Mouse (Mus musculus) midbrain, embryonic 10.5 days (tissue): ENCODE measurements around the gene 1700028K03Rik. TPM values are rescaled to one million over a fixed set of nuclear protein-coding genes. Genes with fewer than 3 reads are reported as not detected.

Source experiments
- DNase-seq: peaks from one replicate; pipeline ENCODE4 v3.0.0-alpha.2; 2017; ENCODE audit warnings: low spot score
- H3K27ac ChIP-seq: fragments of 300-500 bp; sonication (generic); replicated peaks from 2 replicates; pipeline ENCODE4 v1.5.1; 2016; ENCODE audit warnings: mild to moderate bottlenecking
- H3K27me3 ChIP-seq: fragments of 300-500 bp; sonication (generic); 2 replicates; pipeline ENCODE4 v1.6.1; 2016; ENCODE audit warnings: low read depth, mild to moderate bottlenecking; ENCODE audit not compliant: poor library complexity, severe bottlenecking
- H3K36me3 ChIP-seq: fragments of 300-500 bp; sonication (generic); 2 replicates; pipeline ENCODE4 v1.6.1; 2016; ENCODE audit warnings: mild to moderate bottlenecking, moderate library complexity
- H3K4me1 ChIP-seq: fragments of 300-500 bp; sonication (generic); 2 replicates; pipeline ENCODE4 v1.6.1; 2016
- H3K4me3 ChIP-seq: fragments of 300-500 bp; sonication (generic); 2 replicates; pipeline ENCODE4 v1.5.1; 2016; ENCODE audit warnings: mild to moderate bottlenecking, moderate library complexity
- H3K9me3 ChIP-seq: fragments of 300-500 bp; sonication (generic); replicated peaks from 2 replicates; pipeline ENCODE4 v1.6.1; 2016; ENCODE audit warnings: mild to moderate bottlenecking
- WGBS: fragments of 180-500 bp; shearing (Covaris S2); methylation state at CpG from one replicate; pipeline ENCODE4 v1.1.7; 2016; 5-methylcytosine and 5-hydroxymethylcytosine counted together
- polyA plus RNA-seq: library from polyadenylated mRNA; unstranded; fragments of >200 nt; fragmentation: Nextera tagmentation; extraction: Ambion mirVana; gene quantifications from 2 replicates; pipeline ENCODE4 v1.2.1, GENCODE M21; 2016

1700028K03Rik gene
- 0.04 and 0.20 TPM in 2 replicates for polyA plus RNA-seq

DNA sequence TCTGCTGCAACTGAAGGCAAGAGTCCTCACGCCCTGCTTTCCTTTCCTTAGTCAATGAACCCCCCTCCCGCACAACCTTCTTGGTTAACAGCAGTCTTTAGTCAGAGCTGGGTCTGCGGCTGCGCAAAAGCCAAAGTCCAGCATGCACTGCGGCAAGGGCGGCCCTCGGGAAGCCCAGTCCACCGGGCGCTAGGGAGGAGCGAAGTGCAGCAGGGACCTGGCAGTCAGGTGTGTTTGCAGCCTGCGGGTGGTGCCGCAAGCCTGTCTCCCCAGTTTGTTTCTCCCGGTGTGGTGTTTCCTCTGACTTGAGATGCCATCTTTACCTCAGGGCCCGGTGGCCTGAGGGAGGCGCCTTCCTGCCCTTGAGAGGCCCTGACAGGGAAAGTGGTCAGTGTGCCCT, at the start of gene 1700028K03Rik:
Gene 1700028K03Rik, plus strand, starts transcription at position 129 of the 400 bp plus-strand sequence.
- Histone ChIP-seq H3K27me3 (no peaks in the 10 kb centered on the region), H3K27ac (no peak within 1 kb of the TSS), H3K4me1 (no peaks in the 10 kb centered on the region), H3K36me3 (no peaks in the 10 kb centered on the region), H3K4me3 (no peak within 1 kb of the TSS), H3K9me3 (no peaks in the 10 kb centered on the region)
- 75% methylated on average over 15 of the region's 15 CpGs for WGBS
- no peak for DNase-seq

DNA sequence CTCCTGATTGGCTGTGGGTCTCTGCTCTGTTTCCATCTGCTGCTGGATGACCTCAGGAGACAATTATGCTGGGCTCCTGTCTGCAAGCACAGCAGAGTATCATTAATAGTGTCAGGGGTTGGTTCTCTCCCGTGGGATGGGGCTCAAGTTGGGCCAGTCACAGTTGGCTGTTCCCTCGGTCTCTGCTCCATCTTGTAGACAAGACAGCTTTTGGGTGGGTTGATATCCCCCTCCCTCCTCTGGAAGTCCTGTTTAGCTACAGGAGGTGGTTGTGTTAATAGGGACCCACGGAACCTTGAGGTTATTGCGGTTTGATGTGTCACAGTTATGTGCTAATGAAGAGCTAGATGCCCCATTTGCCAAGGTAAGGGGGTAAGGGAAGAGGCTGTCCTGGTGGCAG, 45.5 kb upstream of the 1700028K03Rik start:
- Histone ChIP-seq H3K4me1 (peaks cover 4% of the 10 kb centered on the region; the same call in 1 of the 2 replicates), H3K36me3 (0 out of 2 replicates have a peak, but pooled peaks cover 3% of the 10 kb centered on the region), H3K27me3 (no peaks in the 10 kb centered on the region), H3K9me3 (no peaks in the 10 kb centered on the region), H3K4me3 (no peak overlapping the region), H3K27ac (no peak overlapping the region)
- DNase-seq: no peak
- 87% methylated on average over 4 of the region's 4 CpGs for WGBS

GRCm38 (mm10) chr5:107491036-107491435, 43.5 kb upstream of the 1700028K03Rik start:
- Histone ChIP-seq H3K9me3 (no peaks in the 10 kb centered on the region), H3K4me3 (no peak overlapping the region), H3K36me3 (peaks cover 9% of the 10 kb centered on the region), H3K27me3 (no peaks in the 10 kb centered on the region), H3K27ac (no peak overlapping the region), H3K4me1 (peaks cover 4% of the 10 kb centered on the region; the same call in 1 of the 2 replicates)
- 88% methylated on average over 9 of the region's 9 CpGs for WGBS
- no peak for DNase-seq

- no peak overlapping the region for H3K4me3 ChIP-seq
- peaks cover 7% of the 10 kb centered on the region for H3K4me1 ChIP-seq
- no peaks in the 10 kb centered on the region for H3K9me3 ChIP-seq
- H3K27ac ChIP-seq: no peak overlapping the region
- no peaks in the 10 kb centered on the region for H3K27me3 ChIP-seq
- DNase-seq: no peak
- 91% methylated on average over 2 of the region's 2 CpGs for WGBS
- H3K36me3 ChIP-seq: peaks cover 9% of the 10 kb centered on the region
These were observed 42.0 kb upstream of the 1700028K03Rik start for GRCm38 (mm10) chr5:107492471-107492870.

DNA sequence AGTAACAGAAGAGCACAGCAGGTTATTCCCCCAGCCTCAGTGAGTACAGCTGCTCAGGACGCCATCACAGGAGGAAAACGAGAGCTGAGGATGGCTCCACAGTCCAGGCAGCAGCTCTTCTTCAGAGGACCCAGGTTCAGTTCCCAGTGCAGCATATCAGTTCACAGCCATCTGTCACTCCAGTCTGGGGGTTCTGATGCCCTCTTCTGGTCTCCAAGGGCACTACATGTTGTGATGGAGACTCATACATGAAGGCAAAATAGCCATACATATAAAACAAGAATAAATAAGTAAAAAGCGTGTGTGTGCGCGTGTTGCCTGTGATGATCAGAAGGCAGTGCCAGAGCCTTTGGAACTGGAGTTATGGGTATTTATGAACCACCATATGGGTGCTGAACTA, 39.8 kb upstream of the 1700028K03Rik start:
- no peak for DNase-seq
- Histone ChIP-seq H3K36me3 (peaks cover 9% of the 10 kb centered on the region), H3K27ac (no peak overlapping the region), H3K9me3 (no peaks in the 10 kb centered on the region), H3K4me1 (peaks cover 19% of the 10 kb centered on the region), H3K27me3 (no peaks in the 10 kb centered on the region), H3K4me3 (no peak overlapping the region)
- 95% methylated on average over 5 of the region's 5 CpGs for WGBS

GRCm38 (mm10) chr5:107496047-107496446, 38.5 kb upstream of the 1700028K03Rik start:
- Histone ChIP-seq H3K27me3 (no peaks in the 10 kb centered on the region), H3K4me1 (peaks cover 19% of the 10 kb centered on the region), H3K27ac (no peak overlapping the region), H3K36me3 (peaks cover 9% of the 10 kb centered on the region), H3K9me3 (no peaks in the 10 kb centered on the region), H3K4me3 (no peak overlapping the region)
- 84% methylated on average over 2 of the region's 2 CpGs for WGBS
- no peak for DNase-seq

GRCm38 (mm10) chr5:107497519-107498501, 36.7 kb upstream of the 1700028K03Rik start:
- 63% methylated on average over 10 of the region's 10 CpGs for WGBS
- Histone ChIP-seq H3K9me3 (no peaks in the 10 kb centered on the region), H3K4me1 (peaks cover 19% of the 10 kb centered on the region), H3K27ac (peak overlapping the region; percentile 69), H3K4me3 (peak overlapping the region; percentile 14; the same call in 1 of the 2 replicates), H3K27me3 (no peaks in the 10 kb centered on the region), H3K36me3 (peaks cover 6% of the 10 kb centered on the region)
- DNase-seq: peak; percentile 46

DNA sequence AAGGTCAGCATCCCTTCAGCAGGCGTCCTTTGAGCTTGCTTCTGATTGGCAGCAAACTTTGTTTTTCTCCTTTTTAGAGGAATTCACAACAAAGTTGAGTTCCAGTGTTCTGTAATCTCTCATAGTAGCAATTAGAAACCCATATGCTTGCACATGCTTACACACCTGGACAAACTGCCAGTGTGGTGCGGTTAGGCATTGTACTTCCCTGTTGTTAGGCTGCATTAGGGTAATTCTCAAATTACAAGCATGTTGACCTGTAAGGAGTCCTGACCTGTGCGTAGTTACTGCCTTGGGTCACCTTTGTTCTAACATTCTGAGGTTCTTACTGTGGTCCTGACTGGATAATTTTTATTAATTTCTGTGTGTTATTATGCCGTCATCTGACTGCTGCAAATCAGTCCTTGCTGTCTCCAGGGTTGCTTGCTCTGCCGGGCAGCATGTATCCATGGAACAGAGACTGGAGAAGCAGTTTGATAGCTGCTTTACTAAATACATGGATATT, 35.7 kb upstream of the 1700028K03Rik start:
- H3K4me1 ChIP-seq: peaks cover 19% of the 10 kb centered on the region
- H3K36me3 ChIP-seq: peaks cover 11% of the 10 kb centered on the region
- WGBS: 73% methylated on average over 5 of the region's 5 CpGs
- no peaks in the 10 kb centered on the region for H3K9me3 ChIP-seq
- no peak overlapping the region for H3K4me3 ChIP-seq
- no peak for DNase-seq
- no peak overlapping the region for H3K27ac ChIP-seq
- H3K27me3 ChIP-seq: no peaks in the 10 kb centered on the region

DNA sequence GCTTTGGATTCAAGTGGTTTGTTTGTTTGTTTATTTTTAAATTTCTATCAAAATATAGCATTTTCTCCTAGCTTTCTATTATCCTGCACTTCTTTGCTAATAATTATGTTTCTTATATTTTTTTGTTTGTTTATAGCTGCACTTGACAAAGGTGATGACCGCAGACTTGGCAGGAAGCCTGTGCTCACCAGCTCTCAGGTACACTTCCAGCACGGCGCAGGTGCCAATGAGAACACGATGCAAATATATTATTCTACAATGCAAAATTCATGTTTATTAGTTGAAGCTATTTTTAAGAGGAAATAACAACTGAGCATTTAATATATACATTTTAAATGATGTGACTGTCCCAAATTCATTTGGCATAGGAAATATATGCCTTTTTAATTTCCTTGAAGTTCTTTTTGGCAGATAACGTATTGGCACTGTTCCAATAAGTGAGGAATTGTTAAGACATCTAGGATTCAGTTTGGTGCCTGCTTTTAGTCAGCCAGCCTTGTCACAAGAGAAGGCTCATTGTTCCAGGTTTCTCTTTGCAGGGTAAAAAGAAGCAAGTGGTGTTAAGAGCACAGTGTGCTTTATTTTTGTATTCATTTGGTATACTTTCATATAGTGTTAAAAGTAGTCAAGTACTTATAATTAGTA, 34.5 kb upstream of the 1700028K03Rik start:
- no peak for DNase-seq
- H3K4me3 ChIP-seq: no peak overlapping the region
- H3K27me3 ChIP-seq: no peaks in the 10 kb centered on the region
- H3K4me1 ChIP-seq: peaks cover 19% of the 10 kb centered on the region
- H3K9me3 ChIP-seq: no peaks in the 10 kb centered on the region
- H3K36me3 ChIP-seq: peaks cover 10% of the 10 kb centered on the region
- 93% methylated on average over 5 of the region's 5 CpGs for WGBS
- no peak overlapping the region for H3K27ac ChIP-seq

DNA sequence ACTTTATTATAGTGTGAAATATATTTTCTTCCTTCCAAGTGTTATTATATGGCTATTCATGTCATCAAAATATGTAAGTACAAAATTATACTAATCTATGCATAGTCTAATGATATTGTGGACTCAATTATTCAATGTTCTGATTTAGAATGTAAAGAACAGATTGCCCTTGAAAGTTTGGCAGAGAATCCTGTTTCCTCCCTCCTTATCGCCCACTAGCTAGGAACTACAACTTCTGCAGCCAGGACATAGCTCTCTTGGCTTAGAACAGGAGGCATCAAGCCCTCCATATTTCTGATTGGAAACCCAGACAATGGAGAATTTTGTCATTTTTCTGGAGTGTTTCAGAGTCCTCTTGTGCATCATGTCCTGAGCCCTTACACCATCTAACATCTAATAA, 33.8 kb upstream of the 1700028K03Rik start:
- peaks cover 19% of the 10 kb centered on the region for H3K4me1 ChIP-seq
- H3K9me3 ChIP-seq: no peaks in the 10 kb centered on the region
- WGBS: 90% methylated on average over 1 of the region's 1 CpGs
- no peak for DNase-seq
- H3K27me3 ChIP-seq: no peaks in the 10 kb centered on the region
- peaks cover 10% of the 10 kb centered on the region for H3K36me3 ChIP-seq
- no peak overlapping the region for H3K4me3 ChIP-seq
- H3K27ac ChIP-seq: no peak overlapping the region

- no peaks in the 10 kb centered on the region for H3K9me3 ChIP-seq
- H3K4me3 ChIP-seq: no peak within 1 kb of the TSS
- peaks cover 20% of the 10 kb centered on the region for H3K36me3 ChIP-seq
- no peak within 1 kb of the TSS for H3K27ac ChIP-seq
- no peak for DNase-seq
- 90% methylated on average over 4 of the region's 4 CpGs for WGBS
- no peaks in the 10 kb centered on the region for H3K4me1 ChIP-seq
- no peaks in the 10 kb centered on the region for H3K27me3 ChIP-seq
These were observed 27.2 kb upstream of the 1700028K03Rik start, which contains the start of gene Gm42669 for GRCm38 (mm10) chr5:107507321-107507720. Gene Gm42669 (plus strand): TSS chr5:107507621.

GRCm38 (mm10) chr5:107510503-107510902, 24.0 kb upstream of the 1700028K03Rik start:
- peaks cover 11% of the 10 kb centered on the region for H3K36me3 ChIP-seq
- 88% methylated on average over 10 of the region's 10 CpGs for WGBS
- no peaks in the 10 kb centered on the region for H3K27me3 ChIP-seq
- DNase-seq: no peak
- no peaks in the 10 kb centered on the region for H3K9me3 ChIP-seq
- no peaks in the 10 kb centered on the region for H3K4me1 ChIP-seq
- H3K27ac ChIP-seq: no peak overlapping the region
- H3K4me3 ChIP-seq: no peak overlapping the region
